Mouse (Mus musculus) embryo, embryonic 11 days (tissue): ENCODE results near the gene Klf3.
"Not testable (repeated sequence)": the region's sequence is repeated elsewhere in the genome, so short reads cannot be mapped to it uniquely, and the experiment has no call there.

Experiments used
- DNase-seq: peaks from one replicate; pipeline ENCODE4 v3.0.0-alpha.2; 2015

Klf3 gene

GRCm38 (mm10) chr5:64881976-64882375 is 78.8 kb downstream of the Klf3 start:
- DNase-seq, result not testable (repeated sequence)
